Mouse (Mus musculus): ENCODE data around the gene Bmpr1b.

DNA sequence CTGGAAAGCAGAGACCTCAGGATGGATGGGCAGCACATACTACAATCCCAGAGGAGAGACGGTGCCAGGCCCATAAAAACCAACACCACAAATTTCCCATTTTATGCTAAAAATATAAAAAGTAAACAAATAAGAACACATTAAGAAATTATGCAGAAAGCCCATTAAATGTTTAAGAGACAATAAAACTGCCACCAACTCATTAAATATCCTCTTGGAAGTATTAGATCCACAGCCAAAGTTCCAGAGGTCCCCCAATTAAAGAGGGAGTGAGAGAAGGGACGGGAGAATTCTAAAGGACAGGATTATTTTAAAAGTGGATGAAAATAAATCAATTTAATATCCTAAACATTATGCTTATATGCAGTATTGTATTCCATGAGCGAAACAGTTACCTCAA is 43.0 kb upstream of the Bmpr1b start:
- TF ChIP-seq CTCF (IDR thresholded peaks at IDR 0.05; ENCODE audit: borderline replicate concordance, insufficient read depth, low read depth, low read length) = no peak
- no peak for TF ChIP-seq POLR2A (IDR thresholded peaks at IDR 0.05; ENCODE audit: borderline replicate concordance, insufficient read depth, low read length)

All from cerebellum, adult 2 months (tissue).